Comparison of ENCODE assay signal across 39 mouse cellular contexts in genomic region chr7:127880431-127880830, GRCm38 (mm10). TPM values are rescaled to one million over a fixed set of nuclear protein-coding genes. Genes with fewer than 3 reads are reported as not detected.
"Had no signal": no experiment of that assay in that cellular context is flagged by ENCODE, and none has a peak within 500 bp of the region (broad histone marks: within the 10 kb centered on the region; RNA-seq: fewer than 3 reads in every experiment).

No protein-coding gene starts in this region.

- H3K27me3 ChIP-seq: heart, embryonic 12.5 days; hindbrain, embryonic 13.5 days; hindbrain, embryonic 15.5 days; kidney, embryonic 15.5 days; limb, embryonic 12.5 days; liver, embryonic 13.5 days had no signal

- H3K4me3 ChIP-seq: heart, embryonic 10.5 days; heart, embryonic 12.5 days; hindbrain, embryonic 13.5 days; hindbrain, embryonic 15.5 days; kidney, embryonic 15.5 days; left cerebral cortex, adult 2 months; limb, embryonic 12.5 days; liver, embryonic 13.5 days had no signal

- H3K9me3 ChIP-seq: heart, embryonic 10.5 days; heart, embryonic 12.5 days; hindbrain, embryonic 13.5 days; hindbrain, embryonic 15.5 days; kidney, embryonic 15.5 days; limb, embryonic 10.5 days; limb, embryonic 12.5 days had no signal

- DNase-seq: gastrocnemius, postnatal 14 days; gastrocnemius, postnatal 36 days; heart, adult 18-20 months; heart, postnatal 10 days; heart, postnatal 36 days; kidney, adult 11 months; kidney, adult 2 months; kidney, adult 9 months; kidney, postnatal 14 days; kidney, postnatal 36 days; layer of hippocampus, adult 9-11 months; liver; liver, embryonic 13.5 days had no signal

- ATAC-seq: hindbrain, postnatal 0 days; intestine, embryonic 16.5 days had no signal

RNA-seq across cellular contexts. Expression of gene Gm21974, which starts 14.8 kb away (rescaled TPM):
- total RNA-seq: gastrocnemius, adult 18-20 months; gastrocnemius, adult 8-10 months; gastrocnemius, postnatal 14 days; gastrocnemius, postnatal 36 days; heart, postnatal 10 days; heart, postnatal 36 days; hematopoietic stem cell, adult 5-6 weeks; hindbrain, postnatal 0 days; layer of hippocampus, adult 18-20 months; layer of hippocampus, adult 8-10 months; layer of hippocampus, postnatal 14 days; left cerebral cortex, adult 2 months; left cerebral cortex, postnatal 14 days; left cerebral cortex, postnatal 36 days had no signal
- polyA plus RNA-seq: gonadal fat pad, adult 2 months; heart, embryonic 10.5 days; heart, embryonic 12.5 days; heart, embryonic 14.5 days; heart, embryonic 16.5 days; hindbrain, embryonic 11.5 days; hindbrain, embryonic 13.5 days; hindbrain, embryonic 15.5 days; hindbrain, postnatal 0 days; intestine, embryonic 14.5 days; intestine, embryonic 16.5 days; kidney, adult 2 months; kidney, embryonic 15.5 days; kidney, postnatal 0 days; large intestine, adult 2 months; limb, embryonic 10.5 days; limb, embryonic 12.5 days; limb, embryonic 14.5 days; liver, embryonic 13.5 days had no signal
